Mouse (Mus musculus) subcutaneous adipose tissue, adult 2 months (tissue): ENCODE results near the gene Cox8b. TPM values are rescaled to one million over a fixed set of nuclear protein-coding genes. Genes with fewer than 3 reads are reported as not detected.

Experiments
- polyA plus RNA-seq: library from polyadenylated mRNA; depleted of rRNA; stranded (reverse); fragments of >200 nt; gene quantifications from 2 replicates; pipeline ENCODE4 v1.2.3, GENCODE M21; 2012; ENCODE audit warnings: low replicate concordance; rRNA removed

Gene Cox8b
- 147 and 450 TPM in 2 replicates for polyA plus RNA-seq

DNA sequence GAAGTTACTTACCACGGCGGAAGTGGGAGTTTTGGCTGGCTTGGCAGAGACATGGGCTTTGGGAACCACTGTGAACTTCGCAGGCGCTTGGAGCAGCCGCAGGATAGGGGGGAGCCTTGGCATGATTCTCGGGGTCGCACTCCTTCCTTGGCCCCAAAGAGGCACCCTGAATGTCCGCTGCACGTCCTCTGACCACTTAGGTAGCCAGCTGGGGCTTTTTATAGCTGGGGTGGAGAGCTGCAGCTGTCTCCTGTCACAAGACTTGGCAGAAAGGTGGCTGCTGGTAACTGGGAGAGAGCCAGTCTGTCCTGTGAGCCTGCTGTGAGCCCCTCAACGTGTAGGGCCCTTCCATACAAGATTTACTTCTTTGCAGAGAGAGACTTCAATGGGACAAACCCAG is at the start of gene Cox8b:
Gene Cox8b, minus strand, starts transcription at position 227 of the 400 bp plus-strand sequence.

DNA sequence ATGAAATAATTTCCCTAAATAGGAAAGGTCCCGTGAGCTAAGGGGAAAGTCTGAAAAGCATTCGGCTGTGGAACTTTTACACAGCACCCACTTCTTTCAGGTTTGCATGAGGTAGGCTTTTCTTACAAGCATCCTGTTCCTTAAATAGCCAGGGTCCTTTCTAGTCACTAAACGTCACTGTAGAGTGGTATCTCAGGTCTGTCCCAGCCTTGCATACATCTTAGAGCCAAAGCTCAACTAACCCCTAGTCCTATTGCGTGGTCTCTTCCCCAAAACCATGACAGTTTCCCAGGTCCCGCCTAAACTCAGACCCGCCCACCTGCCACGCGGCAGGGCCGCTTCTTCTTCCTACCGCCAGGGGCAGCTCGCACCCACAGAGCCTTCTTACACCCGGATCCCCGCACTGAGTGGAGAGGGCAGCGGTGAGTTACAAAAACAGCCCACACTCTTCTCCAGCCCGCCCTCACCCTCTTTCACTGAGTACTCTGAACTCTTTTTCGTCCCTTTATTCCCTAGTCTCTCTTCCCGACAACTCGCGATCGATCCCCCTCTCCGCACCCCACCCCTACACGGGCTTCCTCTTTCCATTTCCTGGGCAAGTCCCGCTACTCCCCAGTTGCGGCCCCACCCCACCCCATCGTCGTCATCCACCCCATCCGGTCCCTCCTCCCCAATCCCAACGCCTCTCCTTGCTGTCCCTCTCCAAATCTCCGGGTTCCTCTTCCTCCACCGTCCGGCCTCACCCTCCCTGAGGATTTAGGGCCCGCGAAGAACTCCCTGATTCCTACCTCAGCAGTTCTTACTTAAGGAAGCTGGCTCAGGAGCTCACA is 41.2 kb upstream of the Cox8b start, which contains the start of gene Pgghg:
Gene Pgghg, plus strand, starts transcription at position 170 of the 830 bp plus-strand sequence.

DNA sequence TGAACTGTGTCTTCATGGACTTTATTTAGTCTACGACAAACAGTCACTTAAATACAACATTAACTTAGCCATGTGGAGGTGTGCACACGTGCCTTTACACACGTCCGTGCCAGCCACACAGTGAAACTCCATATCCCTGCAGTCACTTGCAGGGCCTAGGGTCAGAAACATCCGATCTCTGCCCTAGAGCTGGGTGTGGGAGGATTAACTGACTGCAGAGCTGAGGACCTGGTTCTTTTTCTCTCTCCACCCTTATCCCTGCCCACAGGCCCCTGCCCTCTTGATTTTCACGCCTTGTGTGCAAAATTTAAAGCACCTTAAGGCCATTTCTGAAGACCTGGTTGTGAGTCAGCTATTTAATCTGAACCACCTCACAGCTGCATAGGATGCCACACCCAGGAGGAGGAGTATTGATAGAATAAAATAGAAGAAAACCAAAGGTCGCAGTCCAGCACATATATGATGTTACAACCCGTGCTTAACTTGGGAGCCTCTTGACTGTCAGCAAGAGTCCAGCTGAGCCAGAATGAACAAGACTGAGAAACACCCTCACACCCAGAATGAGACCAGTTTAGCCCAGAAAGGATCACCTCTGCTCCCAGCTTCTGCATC is 20.3 kb upstream of the Cox8b start, which contains the start of gene Nlrp6:
Gene Nlrp6, plus strand, starts transcription at position 485 of the 612 bp plus-strand sequence.

DNA sequence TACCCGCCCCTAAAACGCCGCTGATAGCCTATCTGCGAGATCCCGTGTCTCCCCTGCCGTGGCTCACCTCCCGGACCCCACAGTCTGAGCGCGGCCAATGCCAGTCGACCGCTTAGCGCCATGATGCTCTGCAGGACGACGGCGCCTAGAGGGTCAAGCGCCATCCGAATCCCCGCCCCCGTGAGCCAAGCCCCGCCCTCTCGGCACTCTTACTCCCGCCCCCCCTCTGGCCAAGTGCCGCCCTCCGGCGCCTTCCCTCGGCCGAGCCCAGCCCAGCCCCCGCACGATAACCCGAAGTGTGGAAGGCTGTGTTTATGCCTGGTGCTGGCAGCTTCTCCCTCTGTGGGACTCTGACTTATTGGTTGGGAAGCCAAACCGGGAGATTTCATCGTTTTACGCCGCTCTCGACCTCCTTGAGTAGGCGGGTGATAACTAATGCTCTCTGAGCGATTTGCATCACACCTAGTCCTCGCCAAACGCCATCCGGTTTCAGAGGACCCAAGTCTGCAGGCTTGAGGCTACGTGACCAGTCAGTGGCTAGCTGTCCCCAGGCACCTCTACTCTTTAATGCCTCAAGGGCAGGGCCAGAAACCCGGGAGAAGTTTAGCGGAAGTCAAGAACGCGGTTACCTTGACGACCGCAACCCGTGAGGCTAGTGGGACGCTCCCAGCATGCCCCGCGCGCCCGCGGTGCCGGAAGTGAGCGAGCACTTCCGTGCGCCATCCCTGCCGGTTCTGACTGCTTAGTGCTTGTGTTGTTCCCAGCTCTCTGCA is 18.4 kb downstream of the Cox8b start, which contains the start of the genes Psmd13 and Sirt3:
Gene Psmd13, plus strand, starts transcription at position 273 of the 773 bp plus-strand sequence.
Gene Sirt3, minus strand, starts transcription at position 614 of the 773 bp plus-strand sequence.

DNA sequence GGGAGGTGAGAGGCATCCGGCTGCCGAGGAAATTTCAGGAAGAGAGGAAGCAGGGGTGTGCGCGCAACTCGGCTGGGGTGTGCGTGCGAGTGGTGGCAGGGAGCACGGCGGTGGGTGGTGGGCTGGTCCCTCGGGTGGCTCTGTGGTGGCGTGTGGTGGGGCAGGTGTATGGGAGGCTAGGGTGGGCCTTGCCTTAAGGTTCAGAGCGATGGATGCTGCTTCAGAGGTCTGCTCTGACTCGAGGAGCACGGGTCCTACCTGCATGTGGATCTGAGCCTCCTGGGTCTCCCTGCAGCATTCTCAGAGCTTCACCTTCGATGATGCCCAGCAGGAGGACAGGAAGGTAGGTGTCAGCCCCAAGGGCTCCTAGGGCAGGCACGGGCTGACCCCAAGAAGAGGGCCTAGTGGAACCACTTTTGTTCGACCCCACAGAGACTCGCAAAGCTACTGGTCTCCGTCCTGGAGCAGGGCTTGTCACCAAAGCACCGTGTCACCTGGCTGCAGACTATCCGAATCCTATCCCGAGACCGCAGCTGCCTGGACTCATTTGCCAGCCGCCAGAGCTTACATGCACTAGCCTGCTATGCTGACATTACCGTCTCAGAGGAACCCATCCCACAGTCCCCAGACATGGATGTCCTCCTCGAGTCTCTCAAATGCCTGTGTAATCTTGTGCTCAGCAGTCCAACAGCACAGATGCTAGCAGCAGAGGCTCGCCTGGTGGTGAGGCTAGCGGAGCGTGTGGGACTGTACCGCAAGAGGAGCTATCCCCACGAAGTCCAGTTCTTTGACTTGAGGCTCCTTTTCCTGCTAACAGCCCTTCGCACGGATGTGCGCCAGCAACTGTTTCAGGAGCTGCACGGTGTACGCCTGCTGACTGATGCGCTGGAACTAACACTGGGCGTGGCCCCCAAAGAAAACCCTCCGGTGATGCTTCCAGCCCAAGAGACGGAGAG is 42.4 kb downstream of the Cox8b start, which contains the start of gene Bet1l:
Gene Bet1l, minus strand, starts transcription at position 28 of the 956 bp plus-strand sequence.

DNA sequence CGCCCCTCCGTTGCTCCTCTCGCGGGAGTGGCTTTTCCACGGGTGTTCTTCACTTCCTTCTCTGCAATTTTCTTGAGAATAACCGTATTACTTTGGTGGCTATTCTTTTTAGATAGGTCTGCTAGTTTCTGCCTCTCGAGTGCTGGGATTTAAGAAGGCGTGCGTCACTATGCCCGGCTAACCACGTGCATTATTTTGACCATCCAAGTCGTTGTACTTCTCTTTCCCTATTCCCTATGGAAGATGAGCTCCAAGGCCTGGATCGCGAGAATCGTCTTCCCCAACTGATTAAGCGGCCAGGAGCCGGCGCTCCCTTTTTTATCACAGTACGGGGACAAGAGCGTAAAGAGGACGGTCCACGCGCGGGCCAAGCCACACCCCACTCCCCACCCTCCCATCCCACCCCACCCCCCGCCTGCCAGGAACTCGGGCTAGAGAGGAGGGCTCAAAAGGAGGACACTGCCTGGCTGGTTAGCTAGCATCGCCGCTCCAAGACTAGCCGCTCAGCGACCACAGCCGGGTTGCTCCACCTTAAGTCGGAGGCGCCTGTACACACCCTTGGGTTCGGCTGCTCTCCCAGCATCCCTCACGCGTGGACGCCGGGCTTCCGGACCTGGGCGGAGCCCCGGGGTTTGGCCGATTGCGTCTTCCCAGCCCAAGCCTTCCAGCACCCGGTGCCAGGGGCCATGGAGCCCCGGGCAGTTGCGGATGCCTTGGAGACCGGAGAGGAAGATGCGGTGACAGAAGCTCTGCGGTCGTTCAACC is 43.3 kb downstream of the Cox8b start, which contains the start of gene Ric8a:
Gene Ric8a, plus strand, starts transcription at position 173 of the 765 bp plus-strand sequence.

DNA sequence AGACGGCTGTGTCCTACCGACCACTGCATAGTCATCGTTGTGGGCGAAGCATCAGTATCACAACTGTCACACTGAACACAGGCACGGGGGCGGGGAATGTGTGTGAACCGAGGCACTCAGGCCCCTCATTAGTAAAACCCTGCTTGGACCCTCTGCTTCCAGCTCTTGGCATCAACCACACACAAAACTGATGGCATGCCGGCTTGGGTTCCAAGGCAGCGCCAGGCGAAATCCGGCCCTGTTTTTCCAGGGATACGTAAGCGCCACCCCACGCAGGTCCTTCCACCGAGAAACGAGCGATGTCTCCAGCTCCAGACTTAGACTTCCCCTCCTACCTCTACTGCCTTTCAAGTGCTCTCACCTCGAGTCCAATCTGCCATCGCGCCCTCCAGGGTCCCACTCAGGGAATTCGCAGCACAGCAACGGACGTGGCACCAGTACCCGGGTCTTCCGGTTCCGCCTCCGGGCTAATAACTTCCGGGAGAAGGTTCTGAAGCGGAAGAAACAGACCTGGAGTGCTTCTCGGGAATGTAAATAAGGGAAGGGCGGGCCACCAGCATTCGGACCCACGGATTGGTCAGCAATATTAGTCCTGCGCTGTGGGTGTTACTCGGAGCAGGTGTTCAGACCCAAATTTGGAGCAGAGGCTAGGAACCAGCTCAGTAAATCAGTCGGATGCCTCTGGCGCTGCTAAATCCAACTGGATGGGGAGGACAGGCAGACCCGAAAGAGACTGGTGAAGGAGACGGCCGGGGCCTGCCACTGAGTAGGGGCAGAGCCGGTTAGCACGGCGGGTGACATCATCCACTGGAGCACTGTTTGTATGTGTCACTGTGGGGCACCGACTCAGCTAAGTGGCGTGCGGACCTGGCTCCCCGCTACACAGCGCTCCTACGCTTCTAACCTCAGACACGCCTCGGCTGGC is 44.1 kb downstream of the Cox8b start, which contains the start of gene Gm45785:
Gene Gm45785, minus strand, starts transcription at position 472 of the 925 bp plus-strand sequence.

Other genes with a start within 250 kb of the Cox8b start
- gene Olfr539, start 240.5 kb downstream of the Cox8b start, polyA plus RNA-seq = not detected in 2 replicates
- not detected in 2 replicates for gene Olfr45, start 218.5 kb downstream of the Cox8b start, polyA plus RNA-seq
- not detected in 2 replicates for gene Olfr541, start 203.2 kb downstream of the Cox8b start, polyA plus RNA-seq
- gene Cyp2e1, start 136.7 kb downstream of the Cox8b start, polyA plus RNA-seq = 256 and 502 TPM in 2 replicates
- gene Syce1, start 112.6 kb downstream of the Cox8b start, polyA plus RNA-seq = 0.07 and 0.33 TPM in 2 replicates
- 0.15 TPM in 1 of 2 replicates, not detected in the other for gene Zfp941, start 78.3 kb downstream of the Cox8b start, polyA plus RNA-seq
- 14.2 TPM in 1 of 2 replicates, not detected in the other for gene Urah, start 65.4 kb downstream of the Cox8b start, polyA plus RNA-seq
- not detected in 2 replicates for gene Scgb1c1, start 54.9 kb downstream of the Cox8b start, polyA plus RNA-seq
- 0.11 TPM in 1 of 2 replicates, not detected in the other for gene Odf3, start 52.6 kb downstream of the Cox8b start, polyA plus RNA-seq
- not detected in 2 replicates for gene Gm45785, start 44.1 kb downstream of the Cox8b start, polyA plus RNA-seq
- 114 and 143 TPM in 2 replicates for gene Ric8a, start 43.5 kb downstream of the Cox8b start, polyA plus RNA-seq
- 37.8 and 39.1 TPM in 2 replicates for gene Bet1l, start 42.9 kb downstream of the Cox8b start, polyA plus RNA-seq
- gene Psmd13, start 18.5 kb downstream of the Cox8b start, polyA plus RNA-seq = 76.9 and 91.8 TPM in 2 replicates
- 30.7 and 38.8 TPM in 2 replicates for gene Sirt3, start 18.1 kb downstream of the Cox8b start, polyA plus RNA-seq
- 0.87 TPM in 1 of 2 replicates, not detected in the other for gene Nlrp6, start 20.5 kb upstream of the Cox8b start, polyA plus RNA-seq
- gene Pgghg, start 40.9 kb upstream of the Cox8b start, polyA plus RNA-seq = 55.4 and 73.1 TPM in 2 replicates
- 2.9 and 7.4 TPM in 2 replicates for gene Ifitm5, start 49.8 kb upstream of the Cox8b start, polyA plus RNA-seq
- 0.78 TPM in 1 of 2 replicates, not detected in the other for gene Gm45717, start 55.5 kb upstream of the Cox8b start, polyA plus RNA-seq
- 1,434 and 1,895 TPM in 2 replicates for gene Ifitm2, start 55.5 kb upstream of the Cox8b start, polyA plus RNA-seq
- gene Ifitm1, start 66.8 kb upstream of the Cox8b start, polyA plus RNA-seq = 36.0 and 1,392 TPM in 2 replicates
- 721 and 1,416 TPM in 2 replicates for gene Ifitm3, start 110.3 kb upstream of the Cox8b start, polyA plus RNA-seq
- 17.2 and 25.7 TPM in 2 replicates for gene Ifitm6, start 117.5 kb upstream of the Cox8b start, polyA plus RNA-seq
- gene Gm17387, start 128.7 kb upstream of the Cox8b start, polyA plus RNA-seq = not detected in 2 replicates
- 0.26 and 5.6 TPM in 2 replicates for gene B4galnt4, start 160.7 kb upstream of the Cox8b start, polyA plus RNA-seq
- 1.7 and 14.7 TPM in 2 replicates for gene Pkp3, start 177.8 kb upstream of the Cox8b start, polyA plus RNA-seq
- gene Sigirr, start 200.1 kb upstream of the Cox8b start, polyA plus RNA-seq = 21.2 and 25.3 TPM in 2 replicates
- gene Ano9, start 217.4 kb upstream of the Cox8b start, polyA plus RNA-seq = 0.20 and 11.9 TPM in 2 replicates
- gene Ptdss2, start 221.9 kb upstream of the Cox8b start, polyA plus RNA-seq = 44.6 and 49.3 TPM in 2 replicates